Mouse (Mus musculus): ENCODE measurements around the gene Tspo2. TPM values are rescaled to one million over a fixed set of nuclear protein-coding genes. Genes with fewer than 3 reads are reported as not detected.
"Not testable (repeated sequence)": the region's sequence is repeated elsewhere in the genome, so short reads cannot be mapped to it uniquely, and the experiment has no call there.

Gene Tspo2
- 4.5 and 5.7 TPM in 2 replicates for polyA plus RNA-seq (2016; fragmentation: Nextera tagmentation; extraction: Ambion mirVana)

- H3K4me3 ChIP-seq = no peak within 1 kb of the TSS
- no peak within 1 kb of the TSS for H3K27ac ChIP-seq (ENCODE audit: poor library complexity, severe bottlenecking)
- no peak within 1 kb of the TSS for H3K9ac ChIP-seq
- no peak within 1 kb of the TSS for H3K4me2 ChIP-seq
- 58% methylated on average over 7 of the region's 7 CpGs for WGBS
- peak; percentile 57 for ATAC-seq (ENCODE audit: insufficient number of reproducible peaks, low FRiP score)
- no peaks in the 10 kb centered on the region for H3K36me3 ChIP-seq
- no peaks in the 10 kb centered on the region for H3K9me3 ChIP-seq (replicated peaks)
- H3K4me1 ChIP-seq (replicated peaks) = 0 out of 2 replicates have a peak, but pooled peaks cover 11% of the 10 kb centered on the region
- no peaks in the 10 kb centered on the region for H3K27me3 ChIP-seq (replicated peaks)
Observed at GRCm38 (mm10) chr17:48451353-48451675, at the start of gene Tspo2. Gene Tspo2, minus strand, starts transcription at chr17:48451522.

- WGBS = 76% methylated on average over 7 of the region's 7 CpGs
- Histone ChIP-seq H3K9me3 (replicated peaks) (no peaks in the 10 kb centered on the region), H3K36me3 (no peaks in the 10 kb centered on the region), H3K4me2 (no peak overlapping the region), H3K4me1 (replicated peaks) (peaks cover 11% of the 10 kb centered on the region), H3K9ac (no peak overlapping the region), H3K4me3 (no peak overlapping the region), H3K27me3 (replicated peaks) (no peaks in the 10 kb centered on the region), H3K27ac (ENCODE audit: poor library complexity, severe bottlenecking) (no peak overlapping the region)
- no peak for ATAC-seq (ENCODE audit: insufficient number of reproducible peaks, low FRiP score)
Observed at GRCm38 (mm10) chr17:48500846-48501445, 49.6 kb upstream of the Tspo2 start.

GRCm38 (mm10) chr17:48497986-48498385 lies 46.7 kb upstream of the Tspo2 start:
- no peak for ATAC-seq (ENCODE audit: insufficient number of reproducible peaks, low FRiP score)
- H3K4me2 ChIP-seq = no peak overlapping the region
- no peaks in the 10 kb centered on the region for H3K36me3 ChIP-seq
- no peaks in the 10 kb centered on the region for H3K4me1 ChIP-seq (replicated peaks)
- H3K27ac ChIP-seq (ENCODE audit: poor library complexity, severe bottlenecking) = no peak overlapping the region
- no peaks in the 10 kb centered on the region for H3K9me3 ChIP-seq (replicated peaks)
- no peaks in the 10 kb centered on the region for H3K27me3 ChIP-seq (replicated peaks)
- H3K9ac ChIP-seq = no peak overlapping the region
- H3K4me3 ChIP-seq = no peak overlapping the region
- WGBS = 65% methylated on average over 3 of the region's 3 CpGs

- WGBS = 72% methylated on average over 8 of the region's 8 CpGs
- no peak for ATAC-seq (ENCODE audit: insufficient number of reproducible peaks, low FRiP score)
- no peak overlapping the region for H3K9ac ChIP-seq
- no peaks in the 10 kb centered on the region for H3K4me1 ChIP-seq (replicated peaks)
- H3K4me2 ChIP-seq = no peak overlapping the region
- no peak overlapping the region for H3K4me3 ChIP-seq
- no peaks in the 10 kb centered on the region; the same call in 1 of the 2 replicates for H3K9me3 ChIP-seq (replicated peaks)
- H3K36me3 ChIP-seq = no peaks in the 10 kb centered on the region
- no peak overlapping the region for H3K27ac ChIP-seq (ENCODE audit: poor library complexity, severe bottlenecking)
- H3K27me3 ChIP-seq (replicated peaks) = no peaks in the 10 kb centered on the region
Observed at GRCm38 (mm10) chr17:48493986-48494385, 42.7 kb upstream of the Tspo2 start.

- H3K4me3 ChIP-seq = no peak overlapping the region
- H3K36me3 ChIP-seq = no peaks in the 10 kb centered on the region
- no peaks in the 10 kb centered on the region for H3K27me3 ChIP-seq (replicated peaks)
- no peak overlapping the region for H3K27ac ChIP-seq (ENCODE audit: poor library complexity, severe bottlenecking)
- WGBS = 38% methylated on average over 7 of the region's 7 CpGs
- no peaks in the 10 kb centered on the region; the same call in 1 of the 2 replicates for H3K9me3 ChIP-seq (replicated peaks)
- no peak for ATAC-seq (ENCODE audit: insufficient number of reproducible peaks, low FRiP score)
- no peaks in the 10 kb centered on the region for H3K4me1 ChIP-seq (replicated peaks)
- no peak overlapping the region for H3K9ac ChIP-seq
- H3K4me2 ChIP-seq = no peak overlapping the region
Observed at GRCm38 (mm10) chr17:48493582-48493981, 42.3 kb upstream of the Tspo2 start.

GRCm38 (mm10) chr17:48492621-48493020 lies 41.3 kb upstream of the Tspo2 start:
- 86% methylated on average over 8 of the region's 8 CpGs for WGBS
- H3K27ac ChIP-seq (ENCODE audit: poor library complexity, severe bottlenecking) = no peak overlapping the region
- no peak overlapping the region for H3K4me2 ChIP-seq
- no peaks in the 10 kb centered on the region for H3K36me3 ChIP-seq
- no peak for ATAC-seq (ENCODE audit: insufficient number of reproducible peaks, low FRiP score)
- no peak overlapping the region for H3K9ac ChIP-seq
- H3K4me3 ChIP-seq = no peak overlapping the region
- no peaks in the 10 kb centered on the region for H3K4me1 ChIP-seq (replicated peaks)
- no peaks in the 10 kb centered on the region; the same call in 1 of the 2 replicates for H3K9me3 ChIP-seq (replicated peaks)
- H3K27me3 ChIP-seq (replicated peaks) = no peaks in the 10 kb centered on the region

GRCm38 (mm10) chr17:48489466-48489865 lies 38.1 kb upstream of the Tspo2 start:
- WGBS = 67% methylated on average over 3 of the region's 3 CpGs
- no peak for ATAC-seq (ENCODE audit: insufficient number of reproducible peaks, low FRiP score)
- Histone ChIP-seq H3K27me3 (replicated peaks) (no peaks in the 10 kb centered on the region), H3K9me3 (replicated peaks) (no peaks in the 10 kb centered on the region; the same call in 1 of the 2 replicates), H3K27ac (ENCODE audit: poor library complexity, severe bottlenecking) (no peak overlapping the region), H3K9ac (no peak overlapping the region), H3K36me3 (no peaks in the 10 kb centered on the region), H3K4me1 (replicated peaks) (no peaks in the 10 kb centered on the region), H3K4me3 (no peak overlapping the region), H3K4me2 (no peak overlapping the region)

- no peak for ATAC-seq (ENCODE audit: insufficient number of reproducible peaks, low FRiP score)
- no peak overlapping the region for H3K4me3 ChIP-seq
- H3K36me3 ChIP-seq = no peaks in the 10 kb centered on the region
- 84% methylated on average over 5 of the region's 5 CpGs for WGBS
- H3K9ac ChIP-seq = no peak overlapping the region
- H3K27ac ChIP-seq (ENCODE audit: poor library complexity, severe bottlenecking) = no peak overlapping the region
- no peaks in the 10 kb centered on the region for H3K9me3 ChIP-seq (replicated peaks)
- no peaks in the 10 kb centered on the region for H3K27me3 ChIP-seq (replicated peaks)
- H3K4me2 ChIP-seq = no peak overlapping the region
- no peaks in the 10 kb centered on the region for H3K4me1 ChIP-seq (replicated peaks)
Observed at GRCm38 (mm10) chr17:48484191-48484590, 32.9 kb upstream of the Tspo2 start.

GRCm38 (mm10) chr17:48483764-48484163 lies 32.4 kb upstream of the Tspo2 start:
- H3K27me3 ChIP-seq (replicated peaks) = no peaks in the 10 kb centered on the region
- H3K4me2 ChIP-seq = no peak overlapping the region
- H3K4me1 ChIP-seq (replicated peaks) = no peaks in the 10 kb centered on the region
- WGBS = 61% methylated on average over 5 of the region's 5 CpGs
- H3K36me3 ChIP-seq = no peaks in the 10 kb centered on the region
- no peak overlapping the region for H3K4me3 ChIP-seq
- H3K27ac ChIP-seq (ENCODE audit: poor library complexity, severe bottlenecking) = no peak overlapping the region
- ATAC-seq (ENCODE audit: insufficient number of reproducible peaks, low FRiP score) = no peak
- no peaks in the 10 kb centered on the region for H3K9me3 ChIP-seq (replicated peaks)
- H3K9ac ChIP-seq = no peak overlapping the region

GRCm38 (mm10) chr17:48479952-48480351 lies 28.6 kb upstream of the Tspo2 start:
- ATAC-seq (ENCODE audit: insufficient number of reproducible peaks, low FRiP score) = no peak

GRCm38 (mm10) chr17:48475444-48475843 lies 24.1 kb upstream of the Tspo2 start:
- ATAC-seq (ENCODE audit: insufficient number of reproducible peaks, low FRiP score) = no peak
- no peaks in the 10 kb centered on the region for H3K36me3 ChIP-seq
- 77% methylated on average over 8 of the region's 8 CpGs for WGBS
- H3K27me3 ChIP-seq (replicated peaks) = no peaks in the 10 kb centered on the region
- H3K9ac ChIP-seq = no peak overlapping the region
- H3K4me3 ChIP-seq = no peak overlapping the region
- H3K4me1 ChIP-seq (replicated peaks) = no peaks in the 10 kb centered on the region
- no peaks in the 10 kb centered on the region for H3K9me3 ChIP-seq (replicated peaks)
- no peak overlapping the region for H3K4me2 ChIP-seq
- H3K27ac ChIP-seq (ENCODE audit: poor library complexity, severe bottlenecking) = no peak overlapping the region

More at GRCm38 (mm10) chr17:48479952-48480351, 28.6 kb upstream of the Tspo2 start:
- H3K9me3 ChIP-seq (replicated peaks) = no peaks in the 10 kb centered on the region
- no peak overlapping the region for H3K9ac ChIP-seq
- H3K27me3 ChIP-seq (replicated peaks) = no peaks in the 10 kb centered on the region
- H3K4me1 ChIP-seq (replicated peaks) = no peaks in the 10 kb centered on the region
- no peak overlapping the region for H3K4me3 ChIP-seq
- H3K4me2 ChIP-seq = no peak overlapping the region
- H3K36me3 ChIP-seq = no peaks in the 10 kb centered on the region
- no peak overlapping the region for H3K27ac ChIP-seq (ENCODE audit: poor library complexity, severe bottlenecking)
- WGBS = 84% methylated on average over 10 of the region's 10 CpGs

- ATAC-seq (ENCODE audit: insufficient number of reproducible peaks, low FRiP score); H3K9ac ChIP-seq; H3K9me3 ChIP-seq (replicated peaks); H3K27me3 ChIP-seq (replicated peaks); H3K4me3 ChIP-seq; H3K27ac ChIP-seq (ENCODE audit: poor library complexity, severe bottlenecking); H3K4me1 ChIP-seq (replicated peaks); H3K36me3 ChIP-seq; H3K4me2 ChIP-seq: not testable (repeated sequence)
- 78% methylated on average over 6 of the region's 6 CpGs for WGBS
Observed at GRCm38 (mm10) chr17:48474282-48474681, 23.0 kb upstream of the Tspo2 start.

All from heart, embryonic 12.5 days (tissue).